Mouse (Mus musculus): Measurements from ENCODE around the gene Uaca.

The Uaca gene

GRCm38 (mm10) chr9:60873257-60874054 is 79.1 kb downstream of the Uaca start:
- no peak for ATAC-seq (ENCODE audit: insufficient number of reproducible peaks, low FRiP score, low TSS enrichment)

DNA sequence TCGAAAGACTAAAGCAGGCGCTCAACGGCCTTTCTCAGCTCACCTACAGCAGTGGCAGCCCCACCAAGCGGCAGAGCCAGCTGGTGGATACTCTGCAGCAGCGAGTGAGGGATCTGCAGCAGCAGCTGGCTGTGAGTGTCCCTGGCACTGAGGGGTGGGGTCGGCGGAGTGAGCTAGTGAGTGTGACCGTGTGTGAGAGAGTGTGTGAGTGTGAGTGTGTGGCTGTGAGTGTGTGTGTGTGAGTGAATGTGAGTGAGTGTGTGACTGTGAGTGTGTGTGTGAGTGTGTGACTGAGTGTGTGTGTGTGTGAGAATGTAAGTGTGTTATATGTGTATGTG is 79.7 kb downstream of the Uaca start:
- no peak for ATAC-seq (ENCODE audit: insufficient number of reproducible peaks, low FRiP score, low TSS enrichment)

DNA sequence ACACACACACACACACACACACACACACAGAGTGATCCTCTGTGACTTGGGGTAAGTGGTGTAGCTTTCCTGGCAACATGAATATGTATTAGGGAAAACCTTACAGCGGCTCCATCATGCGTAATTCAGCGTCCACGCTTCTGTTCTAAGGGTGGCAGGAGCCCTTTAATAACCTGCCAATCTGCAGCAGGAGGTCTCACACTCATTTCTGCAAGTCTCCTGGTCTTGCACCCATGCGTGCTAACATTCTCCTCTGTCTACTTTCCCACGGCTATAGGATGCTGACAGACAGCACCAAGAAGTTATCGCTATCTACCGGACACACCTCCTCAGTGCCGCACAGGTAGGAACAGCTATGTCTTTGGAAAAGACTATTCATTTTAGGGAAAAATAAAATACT is 81.7 kb downstream of the Uaca start:
- ATAC-seq (ENCODE audit: insufficient number of reproducible peaks, low FRiP score, low TSS enrichment) = no peak

DNA sequence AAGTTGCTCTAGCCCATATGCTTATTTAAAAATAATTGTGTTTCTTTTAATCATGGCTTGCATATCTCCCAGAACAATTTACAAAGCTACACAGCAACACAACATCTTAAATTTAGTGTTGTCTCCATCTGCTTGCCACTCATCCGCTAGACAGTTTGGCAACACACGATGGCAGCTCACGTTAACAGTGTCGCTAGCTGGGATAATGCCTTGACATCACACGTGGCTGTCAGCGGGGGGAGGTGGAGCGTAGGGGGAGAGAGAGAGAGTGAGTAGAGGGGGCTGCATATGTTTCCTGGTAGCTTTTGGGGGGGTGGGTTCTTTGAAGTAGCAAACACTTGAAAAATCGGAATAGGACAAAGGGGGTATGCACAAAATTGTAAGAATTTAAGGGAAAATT is 82.2 kb downstream of the Uaca start:
- no peak for ATAC-seq (ENCODE audit: insufficient number of reproducible peaks, low FRiP score, low TSS enrichment)

GRCm38 (mm10) chr9:60878051-60878557 is 83.8 kb downstream of the Uaca start:
- ATAC-seq (ENCODE audit: insufficient number of reproducible peaks, low FRiP score, low TSS enrichment) = no peak

- no peak for ATAC-seq (ENCODE audit: insufficient number of reproducible peaks, low FRiP score, low TSS enrichment)
These were observed 84.3 kb downstream of the Uaca start for GRCm38 (mm10) chr9:60878630-60879029.

DNA sequence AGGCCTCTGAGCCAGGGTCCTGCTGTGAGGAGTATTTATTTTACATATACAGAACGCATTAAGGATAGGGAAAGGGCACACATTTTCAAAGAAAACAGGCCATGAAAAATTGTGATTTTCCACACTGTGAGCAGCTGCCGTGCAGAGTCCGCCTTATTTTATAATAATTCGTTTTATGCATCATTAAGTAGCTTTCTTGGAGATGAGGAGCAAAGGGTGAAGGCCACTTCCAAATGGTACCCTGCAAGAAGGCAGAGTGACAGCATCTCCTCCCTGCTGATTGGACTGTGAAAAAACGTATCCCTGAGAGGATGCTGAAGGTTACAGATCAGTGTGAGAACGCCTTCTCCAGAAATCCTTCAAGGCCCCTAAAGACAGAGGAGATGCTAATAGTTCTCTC is 90.8 kb downstream of the Uaca start:
- no peak for ATAC-seq (ENCODE audit: insufficient number of reproducible peaks, low FRiP score, low TSS enrichment)

- ATAC-seq (ENCODE audit: insufficient number of reproducible peaks, low FRiP score, low TSS enrichment) = no peak
These were observed 92.4 kb downstream of the Uaca start for GRCm38 (mm10) chr9:60886431-60887371.

DNA sequence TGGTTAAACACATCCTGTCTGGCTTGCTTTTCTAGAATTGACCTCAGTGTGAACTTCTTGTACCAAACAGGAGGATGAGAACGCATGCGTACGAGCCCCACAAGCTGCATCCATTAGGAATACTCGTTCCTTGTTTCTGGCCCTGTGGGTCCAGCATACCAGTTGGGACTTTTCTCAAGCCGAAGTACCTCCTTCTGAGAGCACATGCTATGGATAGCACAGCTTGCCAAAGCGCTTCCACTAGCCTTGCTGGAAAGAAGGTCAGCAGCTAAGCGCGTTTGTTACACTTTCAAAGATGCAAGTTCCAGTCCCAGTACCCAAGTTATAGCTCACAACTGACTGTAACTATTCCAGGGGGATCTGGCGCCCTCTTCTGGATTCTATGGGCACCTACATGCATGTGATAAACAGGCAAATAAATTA is 93.1 kb downstream of the Uaca start:
- no peak for ATAC-seq (ENCODE audit: insufficient number of reproducible peaks, low FRiP score, low TSS enrichment)

DNA sequence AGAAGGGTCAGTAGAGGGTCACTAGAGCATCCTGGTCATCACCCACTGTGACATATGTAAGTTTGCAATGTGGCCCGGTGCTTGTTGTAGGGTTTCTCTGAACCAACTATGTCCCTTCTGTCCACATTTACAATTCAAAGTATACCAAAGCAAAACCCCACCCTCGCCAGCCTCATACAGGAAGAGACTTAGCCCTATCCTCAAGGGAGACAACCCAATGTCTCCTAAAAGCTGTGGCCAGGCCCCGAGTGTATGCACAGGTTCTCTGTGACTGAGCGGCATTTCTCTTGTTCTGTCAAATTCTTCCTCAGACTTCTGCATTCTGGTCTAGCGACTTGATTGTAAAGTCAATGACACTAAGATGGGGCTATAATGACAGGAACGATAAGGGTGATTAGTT is 99.2 kb downstream of the Uaca start:
- ATAC-seq (ENCODE audit: insufficient number of reproducible peaks, low FRiP score, low TSS enrichment) = no peak

DNA sequence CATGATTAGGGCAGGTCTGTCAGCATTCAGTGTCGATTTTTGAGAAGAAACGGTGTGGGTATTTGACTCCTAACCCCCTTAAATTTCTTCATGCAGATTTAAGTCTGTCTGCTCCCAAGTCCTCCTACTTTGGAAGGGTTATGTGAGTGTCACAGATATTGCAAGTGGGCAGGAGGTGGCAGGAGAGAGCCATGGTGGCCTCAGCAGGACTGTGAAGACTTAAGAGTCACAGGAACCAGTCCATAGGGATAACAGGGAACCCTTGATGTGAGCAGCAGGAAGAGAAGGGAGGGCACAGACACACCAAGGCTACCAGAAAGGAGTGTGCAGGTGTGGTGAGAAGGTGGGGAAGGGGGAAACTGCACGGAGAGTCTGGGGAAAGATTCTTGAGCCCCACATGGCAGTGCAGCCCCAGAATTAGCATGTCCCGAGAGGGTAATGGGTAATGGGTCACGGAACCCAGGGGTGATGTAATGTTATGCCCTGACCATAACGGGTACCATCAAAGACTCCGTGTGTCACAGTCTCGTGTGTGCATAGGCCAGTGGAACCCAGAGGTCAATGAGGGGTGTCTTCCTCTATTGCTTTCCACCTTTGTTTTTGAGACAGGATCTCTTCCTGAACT is 101.3 kb downstream of the Uaca start:
- no peak for ATAC-seq (ENCODE audit: insufficient number of reproducible peaks, low FRiP score, low TSS enrichment)

GRCm38 (mm10) chr9:60898291-60899020 is 104.1 kb downstream of the Uaca start:
- ATAC-seq (ENCODE audit: insufficient number of reproducible peaks, low FRiP score, low TSS enrichment) = no peak

- ATAC-seq (ENCODE audit: insufficient number of reproducible peaks, low FRiP score, low TSS enrichment) = no peak
These were observed 104.9 kb downstream of the Uaca start for GRCm38 (mm10) chr9:60899201-60899600.

GRCm38 (mm10) chr9:60899797-60900459 is 105.6 kb downstream of the Uaca start:
- no peak for ATAC-seq (ENCODE audit: insufficient number of reproducible peaks, low FRiP score, low TSS enrichment)

- no peak for ATAC-seq (ENCODE audit: insufficient number of reproducible peaks, low FRiP score, low TSS enrichment)
These were observed 117.9 kb downstream of the Uaca start for GRCm38 (mm10) chr9:60912266-60912665.

- ATAC-seq (ENCODE audit: insufficient number of reproducible peaks, low FRiP score, low TSS enrichment) = no peak
These were observed 119.3 kb downstream of the Uaca start for GRCm38 (mm10) chr9:60913626-60914025.

DNA sequence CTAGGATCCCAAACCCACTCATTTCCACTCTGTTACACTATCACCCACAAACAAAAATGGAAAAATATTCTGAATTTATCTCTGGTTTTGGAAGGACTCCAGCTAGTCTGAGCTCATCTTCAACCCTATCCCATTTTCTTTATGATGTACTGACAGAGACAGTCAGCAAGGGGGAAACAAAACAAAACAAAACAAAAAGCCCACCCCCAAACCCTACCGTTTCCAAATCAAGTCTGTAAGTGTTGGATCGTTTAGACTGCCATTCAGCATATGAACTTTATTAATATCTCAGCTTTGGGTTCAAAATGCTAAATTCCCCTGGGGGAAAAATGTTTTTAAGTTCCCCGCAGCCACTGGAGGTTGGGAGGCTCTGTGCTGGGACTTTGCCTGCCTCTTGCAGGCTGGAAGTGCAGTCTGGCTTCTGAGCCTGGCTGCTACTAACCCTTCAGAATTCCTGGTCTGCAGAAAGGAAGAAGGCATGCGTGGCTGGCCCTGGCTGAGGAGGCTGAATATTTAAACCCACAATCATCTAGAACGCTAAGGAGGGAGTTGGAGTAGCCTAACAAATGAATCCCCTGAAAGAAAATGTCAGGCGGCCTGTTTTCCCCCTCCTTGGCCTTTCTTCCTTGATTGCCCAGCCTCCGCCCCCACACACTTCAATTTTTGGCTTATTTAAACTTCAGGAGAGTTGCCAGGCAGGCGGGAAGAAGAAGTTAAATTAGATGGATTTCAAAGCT is 125.8 kb downstream of the Uaca start:
- ATAC-seq (ENCODE audit: insufficient number of reproducible peaks, low FRiP score, low TSS enrichment) = no peak

- ATAC-seq (ENCODE audit: insufficient number of reproducible peaks, low FRiP score, low TSS enrichment) = no peak
These were observed 126.3 kb downstream of the Uaca start for GRCm38 (mm10) chr9:60920673-60921062.

DNA sequence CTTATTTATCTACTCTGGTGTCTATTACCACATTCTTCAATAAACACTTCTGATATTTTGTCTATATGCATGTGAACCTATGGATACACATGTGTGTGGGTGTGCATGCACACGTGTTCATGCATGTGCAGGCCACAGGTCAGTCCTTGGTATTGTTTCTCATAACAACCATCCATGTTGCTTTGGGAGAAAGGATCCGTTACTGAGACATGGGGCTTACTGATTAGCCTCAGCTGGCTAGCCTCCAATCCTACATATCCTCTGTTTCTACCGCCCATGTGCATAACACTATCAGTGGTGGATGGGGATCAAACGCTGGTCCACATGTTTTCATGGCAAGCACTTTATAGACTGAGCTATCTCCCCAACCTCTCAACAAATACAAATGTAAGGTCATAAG is 126.9 kb downstream of the Uaca start:
- no peak for ATAC-seq (ENCODE audit: insufficient number of reproducible peaks, low FRiP score, low TSS enrichment)
